Mouse (Mus musculus) heart, embryonic 14.5 days (tissue): ENCODE data around the gene Ccm2. TPM values are rescaled to one million over a fixed set of nuclear protein-coding genes. Genes with fewer than 3 reads are reported as not detected.

ENCODE experiments used
- ATAC-seq: fragments of 200-750 bp; cut with Nextera tagmentation; 2 replicates; pipeline ENCODE4 v1.8.0; 2017; ENCODE audit warnings: low read depth, moderate TSS enrichment; ENCODE audit not compliant: insufficient number of reproducible peaks, insufficient read depth, low FRiP score
- H3K27ac ChIP-seq, 2 experiments: fragments of 200-500 bp in 1 of 2; fragments of 300-500 bp in 1 of 2; sonication (generic) in 1 of 2; replicated peaks in 1 of 2; 2 replicates each; pipeline ENCODE4 v1.5.1; 2012 to 2014; ENCODE audit warnings: low read depth in 2 of 2, low read length in 2 of 2, control low read depth in 1 of 2, mild to moderate bottlenecking in 1 of 2, mixed read lengths in 1 of 2; ENCODE audit not compliant: control insufficient read depth in 1 of 2, insufficient read depth in 1 of 2
- H3K27me3 ChIP-seq: fragments of 300-500 bp; sonication (generic); 2 replicates; pipeline ENCODE4 v1.6.1; 2014; ENCODE audit warnings: mild to moderate bottlenecking, low read length, control low read depth; ENCODE audit not compliant: control insufficient read depth, insufficient read depth
- H3K36me3 ChIP-seq: fragments of 300-500 bp; sonication (generic); 2 replicates; pipeline ENCODE4 v1.6.1; 2014; ENCODE audit warnings: mild to moderate bottlenecking, control low read depth, low read length, mixed read lengths; ENCODE audit not compliant: control insufficient read depth, insufficient read depth
- H3K4me1 ChIP-seq, 2 experiments: fragments of 200-500 bp in 1 of 2; fragments of 300-500 bp in 1 of 2; sonication (generic) in 1 of 2; 2 replicates each; pipeline ENCODE4 v1.6.1; 2012 to 2014; ENCODE audit warnings: low read length in 2 of 2, control low read depth in 1 of 2, mixed read lengths in 1 of 2; ENCODE audit not compliant: control insufficient read depth in 2 of 2, insufficient read depth in 2 of 2
- H3K4me2 ChIP-seq: fragments of 300-500 bp; sonication (generic); 2 replicates; pipeline ENCODE4 v1.6.1; 2014; ENCODE audit warnings: mild to moderate bottlenecking, low read length
- H3K4me3 ChIP-seq, 2 experiments: fragments of 200-500 bp in 1 of 2; fragments of 300-500 bp in 1 of 2; sonication (generic) in 1 of 2; 2 replicates each; pipeline ENCODE4 v1.5.1; 2012 to 2014; ENCODE audit warnings: low read length in 2 of 2, mild to moderate bottlenecking in 2 of 2, control low read depth in 1 of 2, low read depth in 1 of 2, moderate library complexity in 1 of 2; ENCODE audit not compliant: control insufficient read depth in 1 of 2, insufficient read depth in 1 of 2
- H3K9ac ChIP-seq: fragments of 300-500 bp; sonication (generic); 2 replicates; pipeline ENCODE4 v1.6.1; 2014; ENCODE audit warnings: mild to moderate bottlenecking, low read length
- H3K9me3 ChIP-seq: fragments of 300-500 bp; sonication (generic); 2 replicates; pipeline ENCODE4 v1.6.1; 2016; ENCODE audit warnings: low read length, control low read depth; ENCODE audit not compliant: control insufficient read depth
- WGBS: fragments of 180-500 bp; shearing (Covaris S2); extraction: QIAGEN DNeasy Blood & Tissue Kit; methylation state at CpG from one replicate; pipeline ENCODE4 v1.1.7; 2014; 5-methylcytosine and 5-hydroxymethylcytosine counted together
- polyA plus RNA-seq: library from polyadenylated mRNA; unstranded; fragments of >200 nt; fragmentation: Nextera tagmentation; extraction: Ambion mirVana; gene quantifications from 2 replicates; pipeline ENCODE4 v1.2.1, GENCODE M21; 2014

Gene Ccm2
- polyA plus RNA-seq, 1 experiment from 2014 or later = 52.9 TPM

- no peak for ATAC-seq
- no peaks in the 10 kb centered on the region for H3K4me1 ChIP-seq
- no peak overlapping the region; the same call in 1 of the 2 replicates for H3K9ac ChIP-seq
- no peaks in the 10 kb centered on the region for H3K36me3 ChIP-seq
- 12% methylated on average over 7 of the region's 7 CpGs for WGBS
- H3K4me2 ChIP-seq = no peak overlapping the region
- H3K4me3 ChIP-seq = no peak overlapping the region
- no peak overlapping the region for H3K27ac ChIP-seq
- H3K27me3 ChIP-seq = no peaks in the 10 kb centered on the region
- H3K9me3 ChIP-seq = no peaks in the 10 kb centered on the region
These were observed 31.9 kb upstream of the Ccm2 start for GRCm38 (mm10) chr11:6514837-6515236.

GRCm38 (mm10) chr11:6519491-6520033 is 27.1 kb upstream of the Ccm2 start:
- H3K36me3 ChIP-seq = peaks cover 8% of the 10 kb centered on the region
- no peaks in the 10 kb centered on the region for H3K27me3 ChIP-seq
- no peak overlapping the region for H3K4me2 ChIP-seq
- ATAC-seq = no peak
- 74% methylated on average over 11 of the region's 11 CpGs for WGBS
- H3K4me3 ChIP-seq = no peak overlapping the region
- H3K9me3 ChIP-seq = no peaks in the 10 kb centered on the region
- no peak overlapping the region for H3K9ac ChIP-seq
- H3K27ac ChIP-seq = no peak overlapping the region
- H3K4me1 ChIP-seq = no peaks in the 10 kb centered on the region

GRCm38 (mm10) chr11:6520507-6521173 is 26.0 kb upstream of the Ccm2 start, which contains the start of gene Myo1g:
Gene Myo1g, minus strand, starts transcription at chr11:6520965.
- WGBS = 62% methylated on average over 7 of the region's 7 CpGs
- H3K9me3 ChIP-seq = no peaks in the 10 kb centered on the region
- no peak within 1 kb of the TSS for H3K27ac ChIP-seq
- no peak within 1 kb of the TSS for H3K9ac ChIP-seq
- no peak within 1 kb of the TSS for H3K4me3 ChIP-seq
- no peak for ATAC-seq
- H3K36me3 ChIP-seq = peaks cover 19% of the 10 kb centered on the region
- no peak within 1 kb of the TSS for H3K4me2 ChIP-seq
- no peaks in the 10 kb centered on the region for H3K27me3 ChIP-seq
- H3K4me1 ChIP-seq = no peaks in the 10 kb centered on the region

- no peak overlapping the region for H3K4me2 ChIP-seq
- H3K4me1 ChIP-seq = peaks cover 2 to 10% of the 10 kb centered on the region in 2 experiments; a peak in 3 of 4 replicates
- 77% methylated on average over 9 of the region's 9 CpGs for WGBS
- H3K9ac ChIP-seq = no peak overlapping the region
- no peaks in the 10 kb centered on the region for H3K27me3 ChIP-seq
- H3K27ac ChIP-seq = no peak overlapping the region
- no peaks in the 10 kb centered on the region for H3K9me3 ChIP-seq
- H3K4me3 ChIP-seq = no peak overlapping the region
- no peak for ATAC-seq
- peaks cover 35% of the 10 kb centered on the region for H3K36me3 ChIP-seq
These were observed 23.7 kb upstream of the Ccm2 start for GRCm38 (mm10) chr11:6522782-6523525.

- Histone ChIP-seq H3K27ac (no peak overlapping the region), H3K27me3 (no peaks in the 10 kb centered on the region), H3K4me3 (no peak overlapping the region), H3K9me3 (no peaks in the 10 kb centered on the region), H3K36me3 (peaks cover 35% of the 10 kb centered on the region), H3K4me1 (peaks cover 2 to 10% of the 10 kb centered on the region in 2 experiments; a peak in 3 of 4 replicates), H3K9ac (no peak overlapping the region), H3K4me2 (no peak overlapping the region)
- ATAC-seq = no peak
- WGBS = 75% methylated on average over 1 of the region's 1 CpGs
These were observed 23.0 kb upstream of the Ccm2 start for GRCm38 (mm10) chr11:6523662-6524088.

- no peak overlapping the region for H3K9ac ChIP-seq
- no peak for ATAC-seq
- 87% methylated on average over 8 of the region's 8 CpGs for WGBS
- H3K36me3 ChIP-seq = peaks cover 35% of the 10 kb centered on the region
- no peak overlapping the region for H3K4me3 ChIP-seq
- no peak overlapping the region for H3K27ac ChIP-seq
- H3K27me3 ChIP-seq = no peaks in the 10 kb centered on the region
- no peak overlapping the region for H3K4me2 ChIP-seq
- peaks cover 5 to 10% of the 10 kb centered on the region in 2 experiments for H3K4me1 ChIP-seq
- H3K9me3 ChIP-seq = no peaks in the 10 kb centered on the region
These were observed 22.4 kb upstream of the Ccm2 start for GRCm38 (mm10) chr11:6524165-6524879.

- Histone ChIP-seq H3K36me3 (peaks cover 35% of the 10 kb centered on the region), H3K9ac (no peak overlapping the region), H3K4me3 (no peak overlapping the region), H3K4me2 (no peak overlapping the region), H3K27me3 (no peaks in the 10 kb centered on the region), H3K27ac (no peak overlapping the region), H3K9me3 (no peaks in the 10 kb centered on the region), H3K4me1 (peaks cover 5 to 10% of the 10 kb centered on the region in 2 experiments)
- 92% methylated on average over 4 of the region's 4 CpGs for WGBS
- ATAC-seq = no peak
These were observed 21.8 kb upstream of the Ccm2 start for GRCm38 (mm10) chr11:6524880-6525238.
